Mouse (Mus musculus) testis, adult 2 months (tissue): Measurements from ENCODE around the gene Ccr2. TPM values are rescaled to one million over a fixed set of nuclear protein-coding genes. Genes with fewer than 3 reads are reported as not detected.

Source experiments
- H3K27ac ChIP-seq: fragments of 200-500 bp; 2 replicates; pipeline ENCODE4 v1.5.1; 2012; ENCODE audit warnings: low read depth, low read length; ENCODE audit not compliant: control insufficient read depth, insufficient read depth
- H3K27me3 ChIP-seq: fragments of 200-500 bp; 2 replicates; pipeline ENCODE4 v1.6.1; 2012; ENCODE audit warnings: mild to moderate bottlenecking, low read length, moderate library complexity; ENCODE audit not compliant: control insufficient read depth, insufficient read depth
- H3K36me3 ChIP-seq: fragments of 200-500 bp; 2 replicates; pipeline ENCODE4 v1.6.1; 2012; ENCODE audit warnings: mild to moderate bottlenecking, low read length; ENCODE audit not compliant: control insufficient read depth, insufficient read depth
- H3K4me1 ChIP-seq: fragments of 200-500 bp; 2 replicates; pipeline ENCODE4 v1.6.1; 2012; ENCODE audit warnings: low read length; ENCODE audit not compliant: control insufficient read depth, insufficient read depth
- H3K4me3 ChIP-seq: fragments of 200-500 bp; 2 replicates; pipeline ENCODE4 v1.5.1; 2012; ENCODE audit warnings: low read depth, mild to moderate bottlenecking, low read length, moderate library complexity, mixed read lengths; ENCODE audit not compliant: control insufficient read depth
- CTCF ChIP-seq: fragments of 200-500 bp; IDR thresholded peaks from 2 replicates; pipeline ENCODE4 v1.5.1; 2012; ENCODE audit warnings: low read depth, mild to moderate bottlenecking, inconsistent platforms, low read length, moderate library complexity; ENCODE audit not compliant: control insufficient read depth, insufficient read depth, insufficient replicate concordance
- POLR2A ChIP-seq: fragments of 200-500 bp; IDR thresholded peaks from 2 replicates; pipeline ENCODE4 v1.6.1; 2012; ENCODE audit warnings: low read depth, mild to moderate bottlenecking, inconsistent platforms, low read length, moderate library complexity; ENCODE audit not compliant: control insufficient read depth
- polyA plus RNA-seq: library from polyadenylated mRNA; depleted of rRNA; stranded (reverse); fragments of >200 nt; gene quantifications from 2 replicates; pipeline ENCODE4 v1.2.3, GENCODE M21; 2012; rRNA removed

Ccr2 gene
- polyA plus RNA-seq, 1 experiment, result 0.30 TPM

DNA sequence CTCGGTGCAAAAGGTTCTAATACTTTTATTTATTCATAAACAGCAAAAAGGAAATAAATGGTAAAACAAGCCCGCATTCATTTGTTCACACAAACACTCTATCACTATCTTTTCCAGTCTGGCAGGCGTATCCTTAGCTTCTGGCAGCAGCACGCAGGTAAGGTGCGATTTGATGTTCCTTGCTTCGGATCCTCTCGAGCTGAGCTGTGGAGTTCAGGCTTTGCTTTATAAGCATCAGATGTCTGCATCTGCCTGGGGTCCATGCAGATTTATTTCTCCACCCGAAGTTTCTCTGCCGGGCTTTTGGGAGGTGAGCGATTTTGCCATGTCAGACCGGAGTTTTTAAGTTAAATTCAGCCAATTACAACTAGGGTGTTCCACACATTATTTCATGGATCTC lies 35.9 kb downstream of the Ccr2 start:
- no peaks in the 10 kb centered on the region for H3K36me3 ChIP-seq
- H3K4me3 ChIP-seq, result no peak overlapping the region
- TF ChIP-seq CTCF, result no peak
- no peak for TF ChIP-seq POLR2A
- no peaks in the 10 kb centered on the region for H3K27me3 ChIP-seq
- no peak overlapping the region for H3K27ac ChIP-seq
- no peaks in the 10 kb centered on the region for H3K4me1 ChIP-seq

- Histone ChIP-seq H3K4me1 (no peaks in the 10 kb centered on the region), H3K27me3 (no peaks in the 10 kb centered on the region), H3K36me3 (no peaks in the 10 kb centered on the region), H3K4me3 (no peak overlapping the region), H3K27ac (no peak overlapping the region)
- TF ChIP-seq CTCF (no peak), POLR2A (no peak)
Measured at GRCm38 (mm10) chr9:124138055-124138775, 36.5 kb downstream of the Ccr2 start.

DNA sequence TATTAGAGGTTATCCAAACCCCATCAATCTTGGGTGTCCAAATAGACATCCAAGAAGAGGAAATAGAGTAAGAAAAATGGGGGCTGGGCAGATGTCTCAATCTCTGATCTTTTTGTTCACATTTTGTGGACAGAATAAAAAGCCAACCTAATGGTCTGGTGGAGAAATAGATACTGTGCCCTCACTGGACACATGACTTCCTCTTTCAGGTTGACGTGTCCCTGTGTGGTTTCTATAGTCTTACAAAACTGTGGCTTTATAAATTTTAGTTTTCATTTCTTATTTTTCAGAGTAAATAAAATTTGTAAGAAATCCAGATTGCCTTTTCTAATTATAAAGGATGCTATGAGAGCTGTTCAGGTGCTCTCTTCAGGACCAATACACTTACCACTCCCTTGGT lies 41.9 kb downstream of the Ccr2 start:
- H3K4me3 ChIP-seq, result no peak overlapping the region
- H3K36me3 ChIP-seq, result no peaks in the 10 kb centered on the region
- H3K27ac ChIP-seq, result no peak overlapping the region
- TF ChIP-seq POLR2A (no peak), CTCF (no peak)
- no peaks in the 10 kb centered on the region for H3K27me3 ChIP-seq
- H3K4me1 ChIP-seq, result no peaks in the 10 kb centered on the region

DNA sequence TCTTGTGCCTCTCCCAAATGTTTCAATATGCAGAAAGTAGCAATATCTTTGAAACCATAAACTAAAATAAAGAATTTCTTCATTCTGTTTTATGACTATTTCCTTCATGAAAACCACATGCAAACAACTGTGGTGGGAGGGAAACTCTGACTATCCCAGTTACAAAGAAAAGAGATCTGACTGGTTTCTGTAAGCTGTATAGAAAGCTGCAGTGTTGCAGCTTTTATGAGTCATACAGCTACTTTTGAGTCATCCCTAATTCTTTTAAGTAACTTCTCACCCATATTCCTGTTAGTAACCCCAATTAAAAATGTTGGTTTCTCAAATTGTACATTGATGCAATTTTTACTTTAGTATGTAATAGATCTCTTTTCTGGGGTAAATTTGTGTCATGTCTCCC lies 44.6 kb downstream of the Ccr2 start:
- Histone ChIP-seq H3K4me1 (no peaks in the 10 kb centered on the region), H3K4me3 (no peak overlapping the region)
- TF ChIP-seq CTCF (no peak), POLR2A (no peak)

More for the DNA sequence above, 44.6 kb downstream of the Ccr2 start:
- Histone ChIP-seq H3K27ac (no peak overlapping the region), H3K27me3 (no peaks in the 10 kb centered on the region), H3K36me3 (no peaks in the 10 kb centered on the region)

Other genes with a start within 250 kb of the Ccr2 start
- 0.10 and 0.20 TPM in 2 replicates for gene Xcr1, start 239.9 kb upstream of the Ccr2 start, polyA plus RNA-seq
- gene Ccr1, start 133.3 kb upstream of the Ccr2 start, polyA plus RNA-seq, result 0.06 and 0.16 TPM in 2 replicates
- gene Ccr1l1, start 123.5 kb upstream of the Ccr2 start, polyA plus RNA-seq, result not detected in 2 replicates
- 0.05 and 0.06 TPM in 2 replicates for gene Ccr3, start 80.0 kb upstream of the Ccr2 start, polyA plus RNA-seq
- 0.02 and 0.48 TPM in 2 replicates for gene Ccr5, start 19.6 kb downstream of the Ccr2 start, polyA plus RNA-seq
- 0.29 and 0.41 TPM in 2 replicates for gene 2010315B03Rik, start 210.7 kb downstream of the Ccr2 start, polyA plus RNA-seq